Mouse (Mus musculus) bone marrow, adult 2 months (tissue): ENCODE data around the gene Dbndd2.

Experiments used
- CTCF ChIP-seq: fragments of 200-500 bp; IDR thresholded peaks from 2 replicates; pipeline ENCODE4 v1.5.1; 2011; ENCODE audit warnings: low read length, control low read depth; ENCODE audit not compliant: control insufficient read depth, insufficient read depth
- POLR2A ChIP-seq: fragments of 200-500 bp; IDR thresholded peaks from 2 replicates; pipeline ENCODE4 v1.6.1; 2011; ENCODE audit warnings: low read depth, mild to moderate bottlenecking, control low read depth, low read length, borderline replicate concordance; ENCODE audit not compliant: control insufficient read depth

GRCm38 (mm10) chr2:164507811-164508210 lies 21.9 kb downstream of the Dbndd2 start:
- no peak for TF ChIP-seq CTCF
- no peak for TF ChIP-seq POLR2A
